Mouse (Mus musculus): ENCODE measurements around the gene Siae. TPM values are rescaled to one million over a fixed set of nuclear protein-coding genes. Genes with fewer than 3 reads are reported as not detected.
A peak's percentile ranks its signal among the peaks of the same experiment; 100 is the strongest.

Siae gene
- polyA plus RNA-seq (2015; fragmentation: Nextera tagmentation; extraction: Ambion mirVana): 5.4 and 5.5 TPM in 2 replicates

GRCm38 (mm10) chr9:37554838-37555748, at the start of gene Siae:
TSS of gene Siae (plus strand) at chr9:37555698.
- ATAC-seq (ENCODE audit: low read depth): no peak
- no peaks in the 10 kb centered on the region for H3K36me3 ChIP-seq (ENCODE audit: control insufficient read depth, insufficient read depth)
- H3K4me3 ChIP-seq (ENCODE audit: low read depth, low read length): no peak within 1 kb of the TSS
- 34% methylated on average over 7 of the region's 7 CpGs for WGBS (ENCODE audit: insufficient replicate concordance)
- H3K27me3 ChIP-seq (ENCODE audit: control insufficient read depth, insufficient read depth, low read depth, low read length): peaks cover 14% of the 10 kb centered on the region
- no peak within 1 kb of the TSS for H3K9ac ChIP-seq (ENCODE audit: low read depth, low read length)
- peaks cover 17% of the 10 kb centered on the region for H3K4me1 ChIP-seq (ENCODE audit: control insufficient read depth, low read depth, low read length)
- H3K9me3 ChIP-seq (replicated peaks; ENCODE audit: control insufficient read depth, low read length): no peaks in the 10 kb centered on the region
- no peak within 1 kb of the TSS for H3K4me2 ChIP-seq (ENCODE audit: low read depth, low read length)
- no peak within 1 kb of the TSS for H3K27ac ChIP-seq (ENCODE audit: low read length)

GRCm38 (mm10) chr9:37506023-37506422, 49.5 kb upstream of the Siae start:
- Histone ChIP-seq H3K9ac (ENCODE audit: low read depth, low read length) (no peak overlapping the region), H3K4me2 (ENCODE audit: low read depth, low read length) (no peak overlapping the region), H3K27ac (ENCODE audit: low read length) (no peak overlapping the region), H3K36me3 (ENCODE audit: control insufficient read depth, insufficient read depth) (no peaks in the 10 kb centered on the region), H3K27me3 (ENCODE audit: control insufficient read depth, insufficient read depth, low read depth, low read length) (no peaks in the 10 kb centered on the region), H3K4me3 (ENCODE audit: low read depth, low read length) (no peak overlapping the region), H3K9me3 (replicated peaks; ENCODE audit: control insufficient read depth, low read length) (no peaks in the 10 kb centered on the region), H3K4me1 (ENCODE audit: control insufficient read depth, low read depth, low read length) (no peaks in the 10 kb centered on the region)
- ATAC-seq (ENCODE audit: low read depth): no peak
- WGBS (ENCODE audit: insufficient replicate concordance): 79% methylated on average over 1 of the region's 1 CpGs

GRCm38 (mm10) chr9:37512097-37512496, 43.4 kb upstream of the Siae start:
- Histone ChIP-seq H3K4me2 (ENCODE audit: low read depth, low read length) (no peak overlapping the region), H3K9ac (ENCODE audit: low read depth, low read length) (no peak overlapping the region), H3K9me3 (replicated peaks; ENCODE audit: control insufficient read depth, low read length) (no peaks in the 10 kb centered on the region), H3K27ac (ENCODE audit: low read length) (no peak overlapping the region), H3K36me3 (ENCODE audit: control insufficient read depth, insufficient read depth) (no peaks in the 10 kb centered on the region), H3K4me3 (ENCODE audit: low read depth, low read length) (no peak overlapping the region), H3K27me3 (ENCODE audit: control insufficient read depth, insufficient read depth, low read depth, low read length) (no peaks in the 10 kb centered on the region), H3K4me1 (ENCODE audit: control insufficient read depth, low read depth, low read length) (peaks cover under 1% of the 10 kb centered on the region)
- 0 out of 2 replicates have a peak, but pooled peaks have one; percentile 21 for ATAC-seq (ENCODE audit: low read depth)
- 68% methylated on average over 2 of the region's 2 CpGs for WGBS (ENCODE audit: insufficient replicate concordance)

GRCm38 (mm10) chr9:37514456-37514855, 41.0 kb upstream of the Siae start:
- Histone ChIP-seq H3K9ac (ENCODE audit: low read depth, low read length) (no peak overlapping the region), H3K4me3 (ENCODE audit: low read depth, low read length) (no peak overlapping the region), H3K36me3 (ENCODE audit: control insufficient read depth, insufficient read depth) (no peaks in the 10 kb centered on the region), H3K9me3 (replicated peaks; ENCODE audit: control insufficient read depth, low read length) (no peaks in the 10 kb centered on the region), H3K27ac (ENCODE audit: low read length) (no peak overlapping the region), H3K27me3 (ENCODE audit: control insufficient read depth, insufficient read depth, low read depth, low read length) (no peaks in the 10 kb centered on the region), H3K4me2 (ENCODE audit: low read depth, low read length) (no peak overlapping the region), H3K4me1 (ENCODE audit: control insufficient read depth, low read depth, low read length) (peaks cover 7% of the 10 kb centered on the region)
- 57% methylated on average over 3 of the region's 3 CpGs for WGBS (ENCODE audit: insufficient replicate concordance)
- no peak for ATAC-seq (ENCODE audit: low read depth)

- no peak overlapping the region for H3K9ac ChIP-seq (ENCODE audit: low read depth, low read length)
- no peaks in the 10 kb centered on the region for H3K36me3 ChIP-seq (ENCODE audit: control insufficient read depth, insufficient read depth)
- no peak overlapping the region for H3K4me3 ChIP-seq (ENCODE audit: low read depth, low read length)
- peaks cover 7% of the 10 kb centered on the region for H3K4me1 ChIP-seq (ENCODE audit: control insufficient read depth, low read depth, low read length)
- H3K27me3 ChIP-seq (ENCODE audit: control insufficient read depth, insufficient read depth, low read depth, low read length): no peaks in the 10 kb centered on the region
- WGBS (ENCODE audit: insufficient replicate concordance): 31% methylated on average over 1 of the region's 1 CpGs
- H3K9me3 ChIP-seq (replicated peaks; ENCODE audit: control insufficient read depth, low read length): no peaks in the 10 kb centered on the region
- peak; percentile 87 for ATAC-seq (ENCODE audit: low read depth)
- peak overlapping the region; percentile 21; the same call in 1 of the 2 replicates for H3K27ac ChIP-seq (ENCODE audit: low read length)
- H3K4me2 ChIP-seq (ENCODE audit: low read depth, low read length): no peak overlapping the region
Observed at GRCm38 (mm10) chr9:37517467-37517866, 38.0 kb upstream of the Siae start.

GRCm38 (mm10) chr9:37518991-37519390, 36.5 kb upstream of the Siae start:
- H3K9ac ChIP-seq (ENCODE audit: low read depth, low read length): no peak overlapping the region
- no peaks in the 10 kb centered on the region for H3K9me3 ChIP-seq (replicated peaks; ENCODE audit: control insufficient read depth, low read length)
- ATAC-seq (ENCODE audit: low read depth): no peak
- WGBS (ENCODE audit: insufficient replicate concordance): 76% methylated on average over 8 of the region's 8 CpGs
- peaks cover 7% of the 10 kb centered on the region for H3K4me1 ChIP-seq (ENCODE audit: control insufficient read depth, low read depth, low read length)
- H3K27me3 ChIP-seq (ENCODE audit: control insufficient read depth, insufficient read depth, low read depth, low read length): no peaks in the 10 kb centered on the region
- no peak overlapping the region for H3K27ac ChIP-seq (ENCODE audit: low read length)
- H3K4me3 ChIP-seq (ENCODE audit: low read depth, low read length): no peak overlapping the region
- H3K36me3 ChIP-seq (ENCODE audit: control insufficient read depth, insufficient read depth): no peaks in the 10 kb centered on the region; the same call in 1 of the 2 replicates
- H3K4me2 ChIP-seq (ENCODE audit: low read depth, low read length): no peak overlapping the region

GRCm38 (mm10) chr9:37519995-37520394, 35.5 kb upstream of the Siae start:
- WGBS (ENCODE audit: insufficient replicate concordance): 71% methylated on average over 2 of the region's 2 CpGs
- Histone ChIP-seq H3K27me3 (ENCODE audit: control insufficient read depth, insufficient read depth, low read depth, low read length) (no peaks in the 10 kb centered on the region), H3K4me2 (ENCODE audit: low read depth, low read length) (no peak overlapping the region), H3K9me3 (replicated peaks; ENCODE audit: control insufficient read depth, low read length) (no peaks in the 10 kb centered on the region), H3K27ac (ENCODE audit: low read length) (no peak overlapping the region), H3K9ac (ENCODE audit: low read depth, low read length) (no peak overlapping the region), H3K36me3 (ENCODE audit: control insufficient read depth, insufficient read depth) (no peaks in the 10 kb centered on the region; the same call in 1 of the 2 replicates), H3K4me1 (ENCODE audit: control insufficient read depth, low read depth, low read length) (peaks cover 7% of the 10 kb centered on the region), H3K4me3 (ENCODE audit: low read depth, low read length) (no peak overlapping the region)
- no peak for ATAC-seq (ENCODE audit: low read depth)

GRCm38 (mm10) chr9:37525461-37525860, 30.0 kb upstream of the Siae start:
- Histone ChIP-seq H3K4me3 (ENCODE audit: low read depth, low read length) (no peak overlapping the region), H3K27me3 (ENCODE audit: control insufficient read depth, insufficient read depth, low read depth, low read length) (peaks cover 39% of the 10 kb centered on the region), H3K9me3 (replicated peaks; ENCODE audit: control insufficient read depth, low read length) (no peaks in the 10 kb centered on the region), H3K4me2 (ENCODE audit: low read depth, low read length) (no peak overlapping the region), H3K36me3 (ENCODE audit: control insufficient read depth, insufficient read depth) (no peaks in the 10 kb centered on the region; the same call in 1 of the 2 replicates), H3K9ac (ENCODE audit: low read depth, low read length) (no peak overlapping the region), H3K4me1 (ENCODE audit: control insufficient read depth, low read depth, low read length) (peaks cover 3% of the 10 kb centered on the region; the same call in 1 of the 2 replicates), H3K27ac (ENCODE audit: low read length) (no peak overlapping the region)
- 64% methylated on average over 2 of the region's 2 CpGs for WGBS (ENCODE audit: insufficient replicate concordance)
- no peak for ATAC-seq (ENCODE audit: low read depth)
